Mouse (Mus musculus) MN1 (cell line): Measurements from ENCODE around the gene Aanat.

ENCODE experiments used
- DNase-seq: peaks from one replicate; pipeline ENCODE4 v3.0.0-alpha.2; 2016; ENCODE audit warnings: low spot score

Aanat gene

DNA sequence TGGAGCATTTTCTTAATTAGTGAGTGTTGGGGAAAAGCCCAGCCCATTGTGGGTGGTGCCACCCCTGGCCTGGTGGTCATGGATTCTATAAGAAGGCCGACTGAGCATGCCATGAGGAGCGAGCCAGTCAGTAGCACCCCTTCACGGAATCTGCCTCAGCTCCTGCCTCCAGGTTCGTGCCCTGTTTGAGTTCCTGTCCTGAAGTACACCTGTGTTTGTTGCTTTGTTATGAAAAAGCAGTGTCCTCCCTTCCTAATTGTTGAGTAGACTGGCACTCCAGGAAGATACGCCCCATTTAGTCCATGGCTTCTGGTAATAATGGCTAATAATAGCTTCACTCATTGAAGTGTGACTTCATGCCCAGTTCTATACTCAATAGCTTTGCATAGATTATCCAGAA, at the start of gene Aanat:
Gene Aanat (plus strand): TSS at position 123 of the 400 bp plus-strand sequence.
- no peak for DNase-seq

DNA sequence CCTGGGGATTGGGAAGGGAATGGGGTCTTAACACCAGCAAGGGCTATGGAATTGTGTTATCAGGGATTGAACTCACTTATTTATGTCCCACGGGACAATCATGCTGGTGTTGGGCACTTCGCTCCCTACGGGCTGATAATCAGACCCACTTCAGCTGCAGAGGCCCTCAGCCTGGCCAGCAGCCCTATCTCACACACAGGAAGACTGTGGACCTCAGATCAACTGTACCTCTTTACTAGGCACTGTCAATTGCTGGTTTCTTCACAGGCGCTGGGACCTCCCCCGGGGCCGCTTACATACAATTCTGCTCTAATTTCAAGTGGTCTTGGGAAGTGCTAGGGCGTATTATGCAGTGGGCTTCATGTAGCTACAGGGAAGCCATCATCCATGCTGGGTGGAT, 49.5 kb upstream of the Aanat start:
- DNase-seq = no peak

DNA sequence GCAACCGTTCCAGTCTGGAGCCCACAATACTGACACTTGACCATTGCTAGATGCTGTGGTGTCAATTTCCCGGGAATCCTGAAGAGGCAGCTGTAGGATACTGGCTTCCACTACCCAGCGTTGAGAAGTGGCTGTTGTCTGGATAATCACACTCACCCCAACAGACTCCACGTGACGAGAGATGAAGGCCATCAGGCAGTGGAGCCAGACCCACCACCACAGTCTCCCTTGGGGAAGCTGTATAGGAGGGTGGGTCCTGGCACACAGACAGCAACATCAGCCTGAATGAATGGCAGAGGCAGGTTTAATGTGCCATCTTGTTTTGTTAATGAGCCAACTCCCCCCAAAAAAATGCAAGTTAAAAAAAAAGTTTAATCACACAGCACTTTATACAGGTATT, 48.8 kb upstream of the Aanat start:
- DNase-seq = no peak

DNA sequence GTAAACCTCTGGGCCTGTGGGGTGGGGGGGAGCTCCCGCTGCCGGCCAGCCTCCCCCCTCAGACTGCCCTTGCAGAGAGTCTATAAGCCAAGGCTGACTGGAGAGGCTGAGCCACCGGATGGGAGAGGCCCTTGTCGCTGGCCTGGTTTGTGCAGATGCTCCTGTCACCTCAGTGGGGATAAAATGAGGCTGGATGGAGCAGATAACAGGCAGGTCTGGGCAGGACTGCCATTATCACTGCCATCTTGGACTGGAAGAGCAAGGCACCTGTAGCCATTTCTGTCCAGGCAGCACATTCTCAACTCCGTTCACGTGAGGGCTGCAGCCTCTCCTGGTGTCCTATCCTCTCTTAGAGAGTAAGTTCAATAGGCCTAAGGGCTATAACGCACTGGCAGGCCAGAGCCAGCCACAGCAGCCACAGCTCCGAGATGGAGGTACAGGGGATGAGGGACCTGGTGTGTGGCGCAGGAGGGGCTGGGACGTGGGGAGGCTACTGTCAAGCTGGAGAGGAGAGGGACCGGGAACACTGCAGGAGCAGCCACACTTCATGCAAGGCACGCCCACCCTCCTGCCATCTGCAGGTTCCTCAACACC, 48.0 kb upstream of the Aanat start:
- DNase-seq = no peak

DNA sequence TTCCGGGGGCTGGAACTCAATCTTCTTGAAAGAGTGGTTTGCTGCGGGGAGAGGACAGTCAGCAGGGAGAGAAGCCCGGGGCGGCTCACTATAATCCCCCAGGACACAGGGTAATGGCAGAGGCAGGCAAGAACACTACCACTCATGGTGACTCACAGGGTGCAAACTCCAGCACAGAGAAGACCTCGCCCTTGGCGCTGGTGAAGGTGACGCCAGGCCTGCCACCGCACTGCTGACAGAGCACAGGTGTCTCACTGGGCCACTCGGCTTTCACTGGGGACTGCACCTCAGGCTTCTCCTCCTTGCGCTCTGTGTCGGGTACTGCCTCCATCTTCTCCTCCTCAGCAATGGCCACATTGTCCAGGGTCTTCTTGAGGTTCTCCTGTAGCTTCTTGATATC, 45.0 kb upstream of the Aanat start:
- DNase-seq = no peak

DNA sequence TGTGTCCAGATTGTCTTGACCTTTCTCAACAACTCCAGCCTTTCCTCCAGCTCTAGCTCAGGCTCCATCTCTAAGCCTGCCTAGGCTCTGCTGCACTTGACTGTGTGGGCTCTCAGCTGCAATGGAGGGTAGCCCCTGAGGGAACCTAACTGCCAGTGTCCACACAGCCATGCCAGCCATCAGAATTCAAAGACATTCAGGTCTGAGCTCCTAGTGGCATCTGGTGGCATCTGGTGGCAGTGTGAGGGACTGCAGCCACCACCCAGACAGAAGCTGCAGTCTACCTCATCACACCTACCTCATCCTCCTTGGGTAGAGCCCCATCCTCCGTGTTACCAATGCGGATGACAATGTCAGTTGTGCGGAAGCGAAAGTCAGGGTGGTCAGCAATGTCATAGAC, 43.1 kb upstream of the Aanat start:
- DNase-seq = peak; percentile 41

DNA sequence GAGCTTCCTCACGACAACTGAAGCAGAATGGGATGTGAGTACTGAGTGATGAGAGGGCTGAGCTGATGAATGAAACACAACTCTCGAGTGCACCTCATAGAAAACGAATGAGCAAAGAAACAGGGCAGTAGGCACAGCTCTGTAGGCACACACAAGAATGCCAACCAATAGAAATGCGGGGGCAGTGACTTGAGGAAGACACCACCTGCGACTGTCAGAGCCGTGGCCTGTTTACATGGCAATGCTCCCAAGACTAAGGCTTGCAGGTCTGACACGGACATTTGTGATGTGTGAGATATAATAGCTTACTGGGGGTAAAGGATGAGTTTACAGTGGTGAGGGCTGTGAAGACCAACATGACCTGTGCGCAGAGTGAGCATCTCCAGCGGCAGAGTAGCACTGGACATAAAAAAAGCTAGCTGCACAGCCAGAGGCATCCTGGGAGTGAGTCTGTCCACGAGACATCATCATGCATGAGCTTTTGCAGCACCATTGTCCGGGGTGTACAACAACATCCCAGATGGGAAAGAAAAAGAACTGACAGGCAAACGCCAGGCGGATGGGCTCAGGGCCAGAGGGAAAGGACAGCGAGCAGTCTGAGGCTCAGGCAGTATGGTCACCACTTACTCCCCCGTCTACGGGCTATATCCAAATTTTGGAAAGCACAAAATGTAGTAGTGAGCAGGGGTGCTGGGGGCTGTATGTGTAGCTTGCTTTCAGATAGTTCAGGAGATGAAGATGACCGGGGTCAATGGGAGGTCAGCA, 38.8 kb upstream of the Aanat start:
- DNase-seq = no peak

DNA sequence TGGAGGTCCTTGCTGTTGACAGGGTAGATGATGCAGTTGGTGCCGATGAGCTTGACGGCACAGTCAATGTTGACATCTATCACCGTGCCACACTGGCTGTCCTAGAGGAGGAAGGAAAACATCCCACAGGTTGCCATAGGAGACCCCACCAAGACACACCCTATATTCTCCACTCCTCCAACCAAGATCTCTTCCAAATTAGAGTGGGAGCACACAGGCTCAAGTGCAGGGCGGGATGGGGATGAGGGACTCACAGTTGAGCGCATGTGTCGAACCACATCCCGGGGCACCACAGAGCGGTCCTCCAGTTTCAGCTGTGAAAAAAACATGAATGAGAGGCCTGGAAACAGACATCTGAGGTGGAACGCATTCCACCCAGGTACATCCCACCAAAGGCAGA, 37.5 kb upstream of the Aanat start:
- no peak for DNase-seq

DNA sequence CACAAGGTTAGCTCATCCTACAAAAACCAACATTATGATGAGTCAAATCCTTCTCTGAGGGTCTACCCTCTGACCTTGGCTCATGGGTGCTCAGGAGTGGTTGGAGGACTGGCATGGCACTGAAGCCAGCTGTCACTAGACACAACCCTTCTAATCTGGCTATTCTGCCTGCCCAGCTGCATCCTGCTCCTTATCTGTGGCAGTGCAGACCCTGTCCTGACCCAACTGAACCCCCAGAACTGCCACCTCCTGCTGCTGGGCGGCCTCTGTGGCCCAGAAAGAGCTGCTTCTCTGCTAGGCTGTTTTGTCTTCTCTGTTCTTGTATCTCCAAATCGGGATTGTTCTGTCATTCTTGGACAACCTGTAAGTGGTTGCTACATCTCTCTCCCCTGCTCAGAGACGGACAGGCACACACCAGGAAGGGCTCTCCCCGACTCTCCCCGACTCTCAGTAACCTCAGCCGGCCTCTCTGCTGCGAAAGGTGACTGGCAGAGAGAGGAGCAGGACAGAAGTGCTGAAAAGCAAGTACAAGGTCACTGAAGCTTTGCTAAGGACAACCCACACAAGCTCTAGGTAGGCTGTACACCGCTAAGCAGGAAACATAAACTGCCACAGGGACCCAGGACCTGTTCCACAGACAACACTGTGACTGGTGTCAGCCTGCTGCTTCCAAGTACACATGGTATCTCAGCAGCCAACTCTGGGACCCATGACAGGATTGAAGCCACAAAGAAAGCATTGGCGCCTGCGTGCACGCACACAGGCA, 36.8 kb upstream of the Aanat start:
- DNase-seq = no peak

DNA sequence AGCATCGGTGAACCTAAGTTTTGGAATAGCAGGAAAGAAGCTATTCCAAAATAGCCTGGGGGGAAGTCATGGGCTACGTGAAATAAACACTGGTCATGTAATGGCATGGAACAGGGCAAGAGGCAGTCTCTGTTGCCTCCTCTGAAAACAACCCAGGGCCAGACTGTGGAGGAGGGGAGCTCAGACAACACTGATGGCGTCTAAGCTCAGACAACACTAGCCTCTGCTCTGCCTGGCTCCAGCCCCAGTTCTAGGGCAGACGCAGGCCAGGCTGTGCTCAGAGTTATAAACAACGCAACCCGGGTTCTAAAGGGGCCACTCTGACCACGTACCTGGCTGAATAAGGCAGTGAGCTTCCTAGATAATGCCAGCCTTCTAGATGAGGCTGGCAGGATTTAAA, 35.5 kb upstream of the Aanat start:
- no peak for DNase-seq

DNA sequence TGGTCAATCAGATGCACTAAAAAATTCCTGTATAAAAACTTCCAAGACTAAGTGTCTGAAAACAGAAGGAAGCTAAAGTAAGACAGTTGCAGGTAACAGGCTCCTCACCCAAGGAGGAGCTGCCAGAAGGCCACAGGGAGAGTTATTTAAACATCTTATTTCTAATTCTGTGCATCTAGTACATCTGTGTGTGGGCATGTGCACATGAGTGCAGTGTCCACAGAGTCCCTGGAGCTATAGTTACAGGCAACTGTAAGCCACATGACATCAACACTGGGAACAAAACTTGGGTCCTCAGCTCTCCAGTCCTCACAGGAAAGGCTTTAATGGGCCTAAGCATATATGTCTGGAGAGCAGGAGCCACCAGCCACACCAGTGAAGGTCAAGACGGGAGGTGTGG, 34.0 kb upstream of the Aanat start:
- DNase-seq = no peak

DNA sequence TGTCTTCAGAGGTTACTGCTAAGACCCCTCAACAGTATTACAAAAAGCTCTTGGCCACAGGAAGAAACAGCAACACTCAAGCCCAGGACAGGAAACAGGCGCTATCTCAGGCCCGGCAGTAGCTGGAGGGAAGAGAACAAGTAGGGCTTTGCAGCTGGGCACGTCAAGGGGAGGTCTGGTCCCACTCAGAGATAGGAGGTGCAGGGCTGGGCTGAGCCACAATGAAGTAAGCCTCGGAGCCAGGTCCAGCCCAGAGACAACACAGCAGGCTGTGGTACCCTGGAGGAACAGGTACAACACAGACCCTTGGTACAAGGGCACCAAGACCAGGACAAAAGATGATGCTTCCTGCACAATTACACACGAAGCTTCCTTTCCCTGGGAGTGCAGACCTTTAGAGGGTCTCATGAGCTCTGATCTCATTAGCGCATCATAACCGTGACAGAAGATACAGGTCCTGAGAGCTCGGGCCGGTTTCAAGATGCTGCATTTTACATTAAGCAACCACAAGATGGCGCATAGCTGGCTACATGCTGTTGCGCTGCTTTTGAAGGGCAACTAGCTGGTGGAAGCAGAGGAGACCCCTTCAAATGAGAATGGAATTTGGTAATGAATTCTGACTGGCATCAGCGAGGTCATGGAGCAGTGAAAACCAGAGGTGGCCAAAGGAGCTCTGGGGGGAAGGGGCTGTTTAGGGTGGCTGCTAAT, 31.9 kb upstream of the Aanat start:
- DNase-seq = peak; percentile 62

DNA sequence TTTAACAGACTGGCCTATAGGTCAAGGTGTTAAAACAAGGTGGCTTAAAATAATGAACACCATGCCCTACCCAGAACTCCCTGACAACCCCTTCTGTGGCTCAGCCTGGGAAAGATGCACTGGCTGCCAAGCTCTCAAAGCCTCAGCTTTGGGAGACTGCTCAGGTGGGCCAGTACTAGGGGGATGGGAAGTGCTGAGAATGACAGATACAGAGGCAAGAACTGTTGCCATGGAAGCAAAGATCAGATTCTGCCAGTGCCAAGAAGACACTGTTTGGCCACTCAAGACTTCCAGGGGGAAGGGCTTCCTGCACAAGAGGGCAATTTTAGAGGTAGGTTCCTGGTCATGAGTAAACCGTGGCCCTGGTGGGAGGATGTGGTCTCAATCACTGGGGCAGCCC, 30.7 kb upstream of the Aanat start:
- DNase-seq = no peak

DNA sequence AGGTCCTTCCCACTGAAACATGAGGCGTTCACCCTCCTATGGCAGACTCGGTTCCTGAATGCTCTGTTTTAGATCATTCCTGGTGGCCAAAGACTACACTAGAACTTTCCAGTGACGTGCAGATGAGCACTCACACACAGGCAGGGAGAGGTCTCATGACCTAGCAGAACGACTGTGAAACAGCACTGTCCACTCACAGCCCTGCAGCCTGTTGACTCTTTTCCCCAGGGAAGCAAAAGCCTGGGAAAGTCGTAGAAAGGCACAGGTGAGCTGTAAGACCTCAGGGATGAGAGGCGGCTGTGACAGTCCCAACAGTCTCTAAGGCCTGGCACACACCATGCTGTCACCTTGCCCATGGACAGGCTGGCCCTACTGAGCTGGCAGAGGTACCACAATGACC, 29.9 kb upstream of the Aanat start:
- DNase-seq = no peak

DNA sequence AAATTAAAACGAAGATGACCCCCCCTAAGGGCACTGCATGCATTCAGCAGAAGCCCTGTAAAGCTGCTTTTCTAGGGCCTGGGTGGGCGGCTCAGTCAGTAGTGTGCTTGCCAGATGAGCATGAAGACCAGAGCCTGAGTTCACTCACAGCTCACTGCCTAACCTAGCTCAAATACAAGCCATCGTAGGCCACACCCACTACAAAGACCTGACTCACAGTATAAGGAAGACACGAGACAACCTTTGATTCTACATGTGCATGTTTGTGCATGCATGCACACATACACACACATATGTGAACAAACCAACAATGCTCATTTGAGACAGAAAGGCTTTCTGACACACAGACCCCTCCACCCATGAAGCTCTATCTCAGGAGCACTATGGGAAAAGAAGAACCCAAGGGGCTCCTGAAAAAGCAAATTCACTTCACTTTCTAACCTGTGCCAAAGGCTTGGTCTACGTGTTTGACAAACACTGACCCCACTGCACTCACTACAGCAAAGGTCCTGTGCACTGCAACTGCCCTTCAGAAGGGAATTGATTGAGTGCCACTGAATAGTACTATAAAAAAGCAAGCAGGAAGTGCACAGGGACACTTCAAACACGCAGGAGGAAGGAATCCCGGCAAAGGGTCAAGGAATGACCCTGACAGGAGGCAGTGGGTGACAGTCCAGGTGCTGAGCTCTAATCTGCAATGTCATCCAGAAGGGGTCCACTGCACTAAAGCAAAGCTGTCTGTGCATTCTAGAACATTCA, 20.8 kb upstream of the Aanat start:
- no peak for DNase-seq

DNA sequence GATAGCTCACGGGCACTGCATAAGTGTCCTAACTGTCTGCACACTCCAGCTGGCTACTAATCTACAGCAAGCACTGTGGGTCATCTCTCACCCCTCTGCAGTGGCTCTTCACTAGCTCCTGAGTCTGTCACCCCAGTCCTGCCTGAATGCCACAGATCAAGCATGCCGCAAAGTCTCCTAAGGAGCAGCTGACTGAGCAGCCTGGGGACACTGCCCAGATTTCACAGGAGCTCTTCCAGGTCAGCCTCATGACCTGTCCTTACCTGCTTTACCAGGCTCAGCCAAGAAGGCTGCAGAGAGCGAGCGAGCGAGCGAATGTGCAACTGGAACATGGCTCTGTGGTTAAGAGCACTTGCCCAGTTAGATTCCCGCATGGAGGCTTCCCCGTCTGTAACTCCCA, 18.7 kb upstream of the Aanat start:
- no peak for DNase-seq

DNA sequence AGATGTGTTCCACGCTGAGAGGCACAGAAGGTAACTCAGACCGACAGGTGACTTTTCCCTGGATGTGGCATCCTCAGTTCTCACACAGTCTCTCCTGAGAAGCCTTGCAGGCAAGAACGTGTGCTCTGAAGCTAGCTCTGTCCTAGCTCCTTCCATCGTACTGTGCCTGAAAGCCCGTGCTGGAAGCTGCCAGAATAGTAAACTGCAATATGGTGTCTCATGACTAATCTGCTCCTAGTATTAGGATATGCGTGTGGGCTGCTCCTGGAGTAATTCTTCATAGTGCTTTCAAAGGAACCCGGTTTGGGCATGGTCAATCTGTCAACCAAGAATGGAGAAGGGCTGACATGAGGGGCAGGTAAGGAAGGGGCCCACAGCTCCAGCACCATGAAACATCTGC, 15.4 kb upstream of the Aanat start:
- DNase-seq = no peak

DNA sequence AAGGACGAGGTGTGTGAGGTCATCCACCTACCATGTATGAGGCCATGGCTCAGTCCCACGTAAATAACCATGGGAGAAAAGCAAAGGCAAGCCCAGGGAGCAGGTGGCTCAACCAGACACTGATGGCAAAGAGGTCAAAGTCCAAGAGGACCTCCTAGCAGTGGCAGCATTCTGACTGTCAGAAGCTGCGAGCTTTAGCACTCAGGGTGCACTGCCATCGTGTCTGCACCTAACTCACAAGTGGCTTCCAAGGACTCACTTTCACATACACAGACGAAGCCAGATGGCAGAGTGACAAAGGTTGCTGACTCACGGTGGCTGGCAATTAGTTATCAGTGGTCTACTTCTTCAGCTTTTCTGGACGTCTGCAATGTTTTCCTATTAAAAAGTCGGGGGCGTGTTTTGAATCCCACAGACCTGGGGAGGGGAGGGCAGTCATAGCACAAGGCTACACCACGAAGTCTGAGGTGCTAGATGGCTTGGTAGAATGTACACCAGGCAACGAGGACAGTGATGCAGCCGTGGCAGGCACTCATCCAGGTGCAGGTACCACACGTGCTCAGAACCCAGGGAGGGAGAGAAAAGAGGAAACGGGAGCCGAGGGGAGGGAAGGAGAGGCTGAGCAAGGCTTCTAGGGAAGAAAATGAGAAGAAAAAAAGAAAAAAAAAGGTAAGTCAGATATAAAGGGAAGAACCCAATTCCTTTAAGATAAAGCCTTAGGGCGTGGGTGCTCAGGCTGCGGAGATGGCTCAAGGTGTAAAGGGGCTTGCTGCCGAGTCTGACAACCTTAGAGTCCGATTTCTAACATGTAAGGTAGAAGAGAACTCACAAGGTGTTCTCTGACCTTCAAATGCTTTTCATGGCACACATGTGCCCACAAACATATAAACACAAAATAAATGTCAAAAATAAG, 14.2 kb upstream of the Aanat start:
- DNase-seq = peak; percentile 49

DNA sequence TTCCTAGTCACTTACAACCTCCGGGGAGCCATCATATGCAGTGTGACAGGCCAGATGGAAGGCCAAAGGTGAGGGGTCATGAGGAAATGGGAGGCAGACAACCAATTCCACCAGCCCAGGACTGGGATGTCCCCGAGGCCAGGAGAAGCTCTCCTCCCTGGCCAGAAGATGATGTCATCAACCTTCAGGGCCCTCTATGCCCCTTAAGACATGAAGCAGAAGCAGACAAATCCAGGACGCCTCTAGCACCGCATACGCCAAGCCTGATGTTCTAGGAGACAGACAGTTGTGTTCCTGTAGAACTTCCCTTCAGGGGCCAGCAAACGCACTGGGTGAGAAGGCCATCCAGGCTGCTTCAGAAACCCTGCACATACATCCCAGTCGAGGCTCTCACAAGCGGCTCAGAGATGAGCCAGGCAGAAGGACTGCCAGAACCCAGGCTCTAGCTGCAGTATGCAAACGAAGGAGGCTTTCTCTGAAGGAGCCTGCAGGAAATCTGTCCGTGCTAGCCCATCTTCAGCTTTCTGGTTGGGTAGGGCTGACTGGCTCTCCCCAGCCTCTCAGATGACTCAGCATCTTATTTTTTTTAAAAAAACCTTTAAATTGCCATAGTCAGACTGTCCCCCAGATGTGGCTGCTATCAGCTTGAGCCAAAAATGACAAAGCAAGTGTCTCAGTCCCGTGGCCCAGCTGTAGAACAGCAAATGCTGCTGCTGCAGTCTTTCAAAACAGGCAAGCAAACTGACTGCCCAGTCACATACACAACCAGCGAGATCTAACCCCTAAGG, 13.3 kb upstream of the Aanat start:
- DNase-seq = peak; percentile 26

DNA sequence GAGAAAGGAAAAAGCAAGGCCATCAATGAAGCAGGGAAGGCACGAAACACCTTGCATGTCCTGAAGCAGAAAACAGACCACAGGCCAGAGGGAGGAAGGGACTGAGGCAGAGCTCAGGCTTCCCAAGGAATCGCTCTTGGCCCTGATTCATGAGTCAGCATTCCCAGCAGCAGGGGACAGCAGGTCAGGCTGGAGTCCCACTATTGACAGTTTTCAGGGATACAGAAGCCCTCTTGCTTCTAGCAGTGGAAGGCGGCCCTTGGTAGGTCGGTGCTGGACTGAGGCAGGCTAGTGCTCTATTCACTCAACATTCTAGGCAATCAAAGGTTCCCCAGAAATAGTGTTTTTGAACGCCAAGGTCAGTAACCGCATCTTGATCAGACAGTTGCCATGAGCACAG, 11.7 kb upstream of the Aanat start:
- no peak for DNase-seq
